In the genomic region with DNA sequence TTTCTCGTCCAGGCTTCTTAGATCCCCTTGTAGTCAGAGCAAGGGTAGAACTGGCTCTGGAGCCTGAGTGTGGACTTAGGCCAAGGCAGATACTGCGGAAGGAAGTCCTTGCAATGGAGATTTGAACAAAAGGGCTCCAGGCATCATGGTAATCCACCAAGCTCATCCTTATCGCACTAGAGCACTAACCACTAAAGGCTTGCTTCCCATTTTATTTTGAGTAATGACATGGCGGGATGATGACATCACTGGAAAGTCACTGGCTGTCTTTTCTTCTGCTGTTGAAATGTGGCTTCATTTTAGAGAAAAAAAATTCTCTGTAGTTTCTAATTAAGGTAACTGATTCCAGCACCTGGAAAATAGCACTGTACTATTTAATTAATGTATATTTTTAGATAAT, we compare ENCODE assay signal across 13 mouse cellular contexts.
"Had no signal": no experiment of that assay in that cellular context is flagged by ENCODE, and none has a peak within 500 bp of the region (broad histone marks: within the 10 kb centered on the region; RNA-seq: fewer than 3 reads in every experiment).

No protein-coding gene starts in this region.

- H3K27ac ChIP-seq: layer of hippocampus, adult 2 months; liver, embryonic 15.5 days; midbrain, embryonic 13.5 days had no signal

- DNase-seq: kidney, adult 18-20 months; kidney, postnatal 10 days; kidney, postnatal 4 days; left cerebral cortex, postnatal 4 days; lung, embryonic 14.5 days; lung, postnatal 10 days; lung, postnatal 4 days; right cerebral cortex, adult 18-20 months; right cerebral cortex, postnatal 25 days; thymus, postnatal 36 days had no signal

- H3K4me3 ChIP-seq: layer of hippocampus, adult 2 months; liver, embryonic 15.5 days; midbrain, embryonic 13.5 days had no signal

- H3K9ac ChIP-seq: liver, embryonic 15.5 days; lung, embryonic 14.5 days; midbrain, embryonic 13.5 days had no signal

- H3K4me1 ChIP-seq: liver, embryonic 15.5 days; midbrain, embryonic 13.5 days had no signal

- H3K9me3 ChIP-seq: liver, embryonic 15.5 days; midbrain, embryonic 13.5 days had no signal

- ATAC-seq: midbrain, embryonic 13.5 days had no signal

- H3K36me3 ChIP-seq: liver, embryonic 15.5 days; midbrain, embryonic 13.5 days had no signal

- H3K27me3 ChIP-seq: liver, embryonic 15.5 days; midbrain, embryonic 13.5 days had no signal

- H3K4me2 ChIP-seq: liver, embryonic 15.5 days; lung, embryonic 14.5 days; midbrain, embryonic 13.5 days had no signal
